Mouse (Mus musculus) Patski (cell line): ENCODE measurements at regions not wholly inside any gene's neighbourhood (a gene's known extent, or its start where the extent isn't known, plus 50 kb on each side); places are given as distances from the start of the nearest gene placed in this dataset.

Experiments used
- ATAC-seq: fragments of 100-300 bp; one replicate; pipeline ENCODE4 v1.8.0; 2021
- CTCF ChIA-PET: fragments of 350-600 bp; sonication (Branson Sonifier 250); formaldehyde crosslinking; loops from one replicate; lab custom pipeline; 2022; ENCODE audit warnings: inconsistent platforms; lab: Charles Lee
- POLR2A ChIA-PET: fragments of 350-600 bp; sonication (Branson Sonifier 250); formaldehyde crosslinking; loops from one replicate; lab custom pipeline; 2022; ENCODE audit warnings: antibody characterized with exemption, inconsistent platforms; lab: Charles Lee
- DNase-seq: peaks from one replicate; pipeline ENCODE4 v3.0.0-alpha.2; 2011; ENCODE audit warnings: low read depth, low spot score
- H3K27me3 ChIP-seq: fragments of 371-371 bp; one replicate; pipeline ENCODE4 v1.5.1; 2021
- CTCF ChIP-seq: fragments of 100-300 bp; IDR thresholded peaks from one replicate; pipeline ENCODE4 v1.5.1; 2021
- in situ Hi-C: fragments of 300-500 bp; cut with MboI; formaldehyde crosslinking; loops from 3 replicates; pipeline ENCODE4 v1.11.1; 2018; ENCODE audit warnings: low pct_unique_long_range_greater_than_20kb, mixed read lengths

DNA sequence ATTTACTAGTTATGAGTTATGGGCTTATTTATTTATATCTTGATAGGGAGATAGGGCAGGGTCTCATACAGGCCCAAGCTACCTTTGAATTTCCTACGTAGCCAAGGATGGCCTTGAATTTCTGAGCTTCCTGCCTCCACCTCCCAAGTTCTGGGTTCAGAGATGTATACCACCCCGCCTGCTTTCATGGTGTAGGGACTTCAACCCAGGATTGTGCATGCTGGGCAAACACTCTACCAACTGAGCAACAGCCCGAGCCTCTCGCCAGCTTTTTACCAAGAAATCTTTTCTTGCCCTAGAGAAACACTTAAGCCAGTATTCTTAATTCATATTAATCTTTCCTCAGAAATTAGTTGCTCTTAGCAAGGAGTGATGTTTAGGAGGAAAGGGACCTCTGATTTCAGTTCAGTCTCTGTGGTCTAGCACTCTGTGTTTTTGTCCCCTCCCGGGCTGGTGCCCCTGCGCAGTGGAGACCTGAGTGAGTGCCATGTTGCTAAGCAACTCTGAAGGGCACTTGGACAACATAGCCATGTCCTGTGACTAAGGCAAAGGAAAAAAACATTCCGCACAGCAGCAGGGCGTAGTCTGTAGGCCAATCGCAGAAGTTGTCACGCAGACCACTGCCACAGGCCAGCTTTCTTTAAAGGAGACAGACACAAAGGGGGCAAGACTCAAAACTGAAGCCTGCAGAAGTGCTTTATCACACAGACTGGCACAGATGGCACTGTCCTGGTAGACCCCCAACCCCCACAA lies 83.2 kb upstream of the Gm6793 start:
- ATAC-seq (no peak), DNase-seq (no peak)
- POLR2A ChIA-PET, result no interaction called here
- TF ChIP-seq CTCF, result no peak
- H3K27me3 ChIP-seq, result peaks cover 21% of the 10 kb centered on the region
- in situ Hi-C loops, result no loop called here
- CTCF ChIA-PET, result no interaction called here

GRCm38 (mm10) chr8:112094881-112095280 lies 80.0 kb upstream of the Gm6793 start:
- peaks cover 33% of the 10 kb centered on the region for H3K27me3 ChIP-seq
- DNase-seq (no peak), ATAC-seq (no peak)
- no peak for TF ChIP-seq CTCF
- in situ Hi-C loops, result no loop called here
- ChIA-PET POLR2A (no interaction called here), CTCF (no interaction called here)

DNA sequence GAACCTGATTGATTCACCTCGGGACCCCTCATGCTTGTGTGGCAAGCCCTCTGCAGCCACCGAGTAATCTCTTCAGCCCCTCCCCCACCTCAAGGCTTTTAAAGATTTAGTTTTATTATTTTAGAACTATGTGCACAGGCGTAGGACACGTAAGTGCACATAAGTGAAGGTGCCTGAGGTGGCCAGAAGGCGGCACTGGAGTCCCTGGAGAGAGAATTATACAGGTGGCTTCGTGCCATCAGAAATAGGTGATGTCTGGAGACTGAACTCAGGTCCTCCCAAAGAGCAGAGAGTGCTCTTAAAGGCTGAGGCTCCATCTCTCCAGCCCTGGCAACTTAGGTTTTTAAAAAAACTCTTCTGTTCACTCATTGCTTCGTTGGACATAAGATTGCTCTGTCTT lies 78.7 kb upstream of the Gm6793 start:
- ATAC-seq, result no peak
- ChIA-PET CTCF (no interaction called here), POLR2A (no interaction called here)
- in situ Hi-C loops, result no loop called here
- H3K27me3 ChIP-seq, result peaks cover 37% of the 10 kb centered on the region
- TF ChIP-seq CTCF, result no peak
- no peak for DNase-seq

- DNase-seq (no peak), ATAC-seq (no peak)
- ChIA-PET POLR2A (no interaction called here), CTCF (no interaction called here)
- in situ Hi-C loops, result no loop called here
- H3K27me3 ChIP-seq, result peaks cover 32% of the 10 kb centered on the region
- TF ChIP-seq CTCF, result no peak
Measured at GRCm38 (mm10) chr8:112092831-112093230, 78.0 kb upstream of the Gm6793 start.

DNA sequence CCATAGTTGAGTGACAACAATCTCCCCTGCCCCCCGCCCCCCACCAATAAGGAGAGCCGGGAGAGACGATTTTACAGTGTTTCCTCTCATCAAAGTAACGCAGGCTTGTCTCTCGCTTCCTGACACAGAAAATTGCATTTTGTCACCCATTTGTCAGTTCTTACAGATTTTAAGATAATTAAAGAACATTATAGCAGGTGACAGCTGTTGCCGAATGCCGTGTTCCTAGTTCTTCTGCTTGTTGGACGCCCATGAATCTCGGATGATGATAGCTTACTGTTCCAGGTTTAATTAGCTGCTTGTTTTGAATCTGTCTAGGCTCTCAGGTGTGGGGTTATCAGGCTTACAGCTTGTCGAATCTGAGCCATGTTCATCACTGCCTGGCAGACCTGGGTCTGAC lies 63.8 kb upstream of the Gm6793 start:
- TF ChIP-seq CTCF, result no peak
- no peak for ATAC-seq
- peaks cover 44% of the 10 kb centered on the region for H3K27me3 ChIP-seq
- in situ Hi-C loops, result no loop called here
- ChIA-PET CTCF (no interaction called here), POLR2A (no interaction called here)
- no peak for DNase-seq

GRCm38 (mm10) chr8:112072205-112072604 lies 57.4 kb upstream of the Gm6793 start:
- H3K27me3 ChIP-seq, result peaks cover 28% of the 10 kb centered on the region
- DNase-seq, result no peak
- in situ Hi-C loops, result no loop called here
- no peak for TF ChIP-seq CTCF
- no peak for ATAC-seq
- ChIA-PET CTCF (no interaction called here), POLR2A (interaction anchor here (0.5 kb wide), 1 partner anchor 10 kb away, joined by 3 read pairs; no protein-coding TSS in a partner anchor)

GRCm38 (mm10) chr8:112070251-112070650 lies 55.4 kb upstream of the Gm6793 start:
- ATAC-seq (no peak), DNase-seq (no peak)
- in situ Hi-C loops, result no loop called here
- no peak for TF ChIP-seq CTCF
- ChIA-PET POLR2A (interaction anchor here (0.6 kb wide), 1 partner anchor 1315 kb away, joined by 6 read pairs; no protein-coding TSS in a partner anchor), CTCF (no interaction called here)
- H3K27me3 ChIP-seq, result peaks cover 22% of the 10 kb centered on the region
